Mouse (Mus musculus) embryonic facial prominence, embryonic 15.5 days (tissue): ENCODE measurements at regions not wholly inside any gene's neighbourhood (a gene's known extent, or its start where the extent isn't known, plus 50 kb on each side); places are given as distances from the start of the nearest gene placed in this dataset.

Experiments
- ATAC-seq: fragments of 200-750 bp; cut with Nextera tagmentation; 2 replicates; pipeline ENCODE4 v1.8.0; 2017; ENCODE audit warnings: low read depth, moderate TSS enrichment; ENCODE audit not compliant: insufficient number of reproducible peaks, low FRiP score, low TSS enrichment
- H3K27ac ChIP-seq: fragments of 300-500 bp; sonication (generic); replicated peaks from 2 replicates; pipeline ENCODE4 v1.5.1; 2015; ENCODE audit warnings: mild to moderate bottlenecking, inconsistent platforms
- H3K27me3 ChIP-seq: fragments of 300-500 bp; sonication (generic); 2 replicates; pipeline ENCODE4 v1.6.1; 2015; ENCODE audit warnings: inconsistent platforms
- H3K36me3 ChIP-seq: fragments of 300-500 bp; sonication (generic); 2 replicates; pipeline ENCODE4 v1.6.1; 2015; ENCODE audit warnings: mild to moderate bottlenecking, inconsistent platforms
- H3K4me1 ChIP-seq: fragments of 300-500 bp; sonication (generic); 2 replicates; pipeline ENCODE4 v1.6.1; 2015; ENCODE audit warnings: inconsistent platforms
- H3K4me2 ChIP-seq: fragments of 300-500 bp; sonication (generic); replicated peaks from 2 replicates; pipeline ENCODE4 v1.6.1; 2015; ENCODE audit warnings: mild to moderate bottlenecking, inconsistent platforms
- H3K4me3 ChIP-seq: fragments of 300-500 bp; sonication (generic); replicated peaks from 2 replicates; pipeline ENCODE4 v1.5.1; 2015; ENCODE audit warnings: mild to moderate bottlenecking, inconsistent platforms
- H3K9ac ChIP-seq: fragments of 300-500 bp; sonication (generic); 2 replicates; pipeline ENCODE4 v1.6.1; 2015; ENCODE audit warnings: inconsistent platforms
- H3K9me3 ChIP-seq: fragments of 300-500 bp; sonication (generic); replicated peaks from 2 replicates; pipeline ENCODE4 v1.6.1; 2016; ENCODE audit warnings: inconsistent platforms
- WGBS: fragments of 180-500 bp; shearing (Covaris S2); methylation state at CpG from one replicate; pipeline ENCODE4 v1.1.7; 2015; 5-methylcytosine and 5-hydroxymethylcytosine counted together

DNA sequence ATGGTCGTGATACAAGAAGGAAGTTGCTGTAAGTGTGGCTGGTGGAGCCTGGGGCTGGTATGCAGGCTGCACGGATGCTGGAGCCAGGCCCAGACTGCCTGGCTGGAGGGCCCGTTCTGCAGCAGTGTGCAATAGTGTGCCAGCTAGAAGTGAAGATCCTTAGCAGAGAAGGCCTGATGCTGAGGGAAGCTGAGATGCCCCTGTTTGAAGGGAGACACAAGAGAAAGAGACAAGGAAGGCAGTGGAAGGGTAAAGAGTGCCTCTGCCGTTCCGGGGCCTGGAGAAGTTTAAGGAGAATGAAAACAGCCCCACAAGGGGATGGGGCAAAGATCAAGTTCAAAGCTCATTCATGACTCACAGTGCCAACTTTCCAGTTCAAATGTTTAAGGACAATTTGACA, 354.7 kb upstream of the Mki67 start:
- H3K4me3 ChIP-seq: no peak overlapping the region
- no peaks in the 10 kb centered on the region for H3K9me3 ChIP-seq
- WGBS: 52% methylated on average over 5 of the region's 5 CpGs
- no peak overlapping the region for H3K4me2 ChIP-seq
- no peak for ATAC-seq
- H3K27me3 ChIP-seq: peaks cover 6% of the 10 kb centered on the region; the same call in 1 of the 2 replicates
- H3K9ac ChIP-seq: no peak overlapping the region
- peaks cover 9% of the 10 kb centered on the region; the same call in 1 of the 2 replicates for H3K4me1 ChIP-seq
- H3K36me3 ChIP-seq: no peaks in the 10 kb centered on the region
- no peak overlapping the region for H3K27ac ChIP-seq

DNA sequence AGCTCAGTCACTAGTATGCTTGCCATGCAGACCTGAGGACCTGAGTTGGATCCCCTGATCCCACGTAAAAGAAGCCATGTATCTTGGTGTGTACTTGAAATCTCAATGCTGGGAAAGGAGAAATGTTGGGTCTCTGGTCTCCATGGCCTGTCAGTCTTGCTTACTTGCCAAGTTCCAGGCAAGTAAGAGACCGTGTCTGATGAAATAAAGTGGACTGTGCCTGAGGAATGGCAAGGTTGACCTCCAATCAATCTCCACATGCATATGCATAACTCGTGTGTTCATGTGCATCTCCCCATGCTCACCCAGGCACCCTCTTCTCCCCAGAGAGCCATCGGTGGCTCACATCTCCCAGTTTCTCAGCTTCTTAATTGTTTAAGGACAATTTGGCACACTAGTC, 355.2 kb upstream of the Mki67 start:
- no peak for ATAC-seq
- peaks cover 9% of the 10 kb centered on the region; the same call in 1 of the 2 replicates for H3K27me3 ChIP-seq

DNA sequence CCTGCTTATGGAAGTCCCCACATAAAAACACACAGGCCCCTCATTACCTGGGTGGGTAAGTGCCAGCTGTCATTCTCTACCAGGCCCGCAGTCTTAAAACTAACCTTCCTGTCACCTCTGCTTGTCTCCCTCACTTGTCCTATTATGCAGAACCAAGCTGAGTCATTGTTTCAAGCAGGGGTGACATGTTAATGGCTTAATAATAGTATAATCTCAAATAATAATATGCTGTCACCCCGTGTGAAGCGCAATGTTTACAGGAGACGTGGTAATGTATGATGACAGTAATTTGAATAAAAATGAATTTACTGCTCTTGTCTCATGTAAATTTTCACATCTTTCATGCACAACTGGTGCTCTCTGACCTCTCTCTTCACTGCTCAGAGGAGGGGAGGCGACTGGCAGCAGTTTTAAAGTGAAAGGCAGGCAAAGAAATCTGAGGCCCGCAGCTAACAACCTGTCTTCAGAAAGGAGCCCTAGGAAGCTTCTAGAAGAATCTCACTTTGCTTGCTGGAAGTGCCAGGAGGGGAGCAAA, 357.2 kb upstream of the Mki67 start:
- no peaks in the 10 kb centered on the region for H3K36me3 ChIP-seq
- H3K4me3 ChIP-seq: no peak overlapping the region
- ATAC-seq: no peak
- H3K4me1 ChIP-seq: peaks cover 8% of the 10 kb centered on the region; the same call in 1 of the 2 replicates
- H3K27me3 ChIP-seq: peaks cover 10% of the 10 kb centered on the region; the same call in 1 of the 2 replicates
- H3K9ac ChIP-seq: no peak overlapping the region
- H3K4me2 ChIP-seq: no peak overlapping the region
- WGBS: 80% methylated on average over 6 of the region's 6 CpGs
- H3K27ac ChIP-seq: no peak overlapping the region
- H3K9me3 ChIP-seq: no peaks in the 10 kb centered on the region

More for the DNA sequence above, 355.2 kb upstream of the Mki67 start:
- no peak overlapping the region for H3K4me2 ChIP-seq
- peaks cover 8% of the 10 kb centered on the region; the same call in 1 of the 2 replicates for H3K4me1 ChIP-seq
- H3K9ac ChIP-seq: no peak overlapping the region
- H3K9me3 ChIP-seq: no peaks in the 10 kb centered on the region
- H3K36me3 ChIP-seq: no peaks in the 10 kb centered on the region
- 82% methylated on average over 4 of the region's 4 CpGs for WGBS
- H3K27ac ChIP-seq: no peak overlapping the region
- no peak overlapping the region for H3K4me3 ChIP-seq

DNA sequence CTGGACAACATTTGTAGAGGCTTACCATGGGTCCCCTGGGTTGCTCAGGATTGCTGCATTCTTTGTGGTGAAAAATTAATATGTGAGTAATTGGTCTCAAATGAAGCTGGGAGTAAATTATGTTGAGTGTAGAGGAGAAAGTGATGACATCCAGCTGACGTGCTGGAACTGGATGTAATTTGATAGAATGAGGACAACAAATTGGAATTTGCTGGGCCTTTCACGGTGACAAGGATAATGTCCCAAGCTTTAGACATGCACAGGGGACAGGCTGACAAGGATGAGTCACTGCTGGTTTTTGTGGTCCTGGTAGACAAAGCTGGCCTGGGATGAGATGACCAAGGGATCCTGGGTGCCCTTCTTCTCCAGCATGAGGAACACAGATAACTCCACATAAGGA, 357.9 kb upstream of the Mki67 start:
- no peak overlapping the region for H3K4me2 ChIP-seq
- H3K36me3 ChIP-seq: no peaks in the 10 kb centered on the region
- H3K4me1 ChIP-seq: peaks cover 8% of the 10 kb centered on the region; the same call in 1 of the 2 replicates
- ATAC-seq: no peak
- WGBS: 35% methylated on average over 2 of the region's 2 CpGs
- peaks cover 10% of the 10 kb centered on the region; the same call in 1 of the 2 replicates for H3K27me3 ChIP-seq
- H3K9me3 ChIP-seq: no peaks in the 10 kb centered on the region
- H3K9ac ChIP-seq: no peak overlapping the region
- H3K4me3 ChIP-seq: no peak overlapping the region
- no peak overlapping the region for H3K27ac ChIP-seq

DNA sequence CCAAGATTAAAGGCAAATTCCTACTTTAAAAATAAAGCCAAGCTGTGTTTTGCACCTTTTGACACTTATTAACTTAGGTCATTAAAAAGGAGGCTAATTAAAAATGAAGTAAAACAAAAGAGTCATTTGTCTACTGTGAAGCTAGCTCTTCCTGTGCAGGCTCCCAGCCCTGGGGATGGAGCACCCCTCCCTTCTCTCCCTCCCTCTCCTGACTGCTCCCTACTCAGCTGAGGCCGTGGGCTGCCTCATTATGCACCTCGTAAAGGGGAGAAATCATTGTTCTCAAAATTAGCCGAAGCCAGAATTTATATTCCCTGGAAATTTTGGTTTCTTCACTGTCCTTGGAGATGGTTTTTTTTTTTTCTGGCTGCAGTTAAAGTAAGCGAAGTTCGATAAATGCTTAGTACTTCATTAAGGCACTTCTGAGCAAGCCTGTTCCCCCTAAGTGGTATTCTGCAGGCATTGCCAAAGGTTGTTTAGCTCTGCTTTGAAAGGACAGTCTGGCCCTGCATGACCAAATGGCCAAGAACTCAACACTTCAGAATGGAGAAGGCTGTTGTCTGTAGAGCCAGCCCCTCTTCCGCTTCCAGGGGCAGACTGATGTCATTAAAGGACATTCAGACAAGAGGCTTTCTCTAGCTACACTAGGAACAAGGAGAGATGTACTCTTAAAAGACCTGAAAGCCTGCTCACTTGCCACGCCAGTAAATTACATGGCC, 365.5 kb upstream of the Mki67 start:
- ATAC-seq: no peak
- Histone ChIP-seq H3K4me1 (peaks cover 17% of the 10 kb centered on the region), H3K27ac (no peak overlapping the region), H3K27me3 (peaks cover 6% of the 10 kb centered on the region; the same call in 1 of the 2 replicates), H3K36me3 (no peaks in the 10 kb centered on the region), H3K9me3 (no peaks in the 10 kb centered on the region), H3K4me3 (no peak overlapping the region), H3K9ac (no peak overlapping the region), H3K4me2 (no peak overlapping the region)
- 61% methylated on average over 7 of the region's 7 CpGs for WGBS

DNA sequence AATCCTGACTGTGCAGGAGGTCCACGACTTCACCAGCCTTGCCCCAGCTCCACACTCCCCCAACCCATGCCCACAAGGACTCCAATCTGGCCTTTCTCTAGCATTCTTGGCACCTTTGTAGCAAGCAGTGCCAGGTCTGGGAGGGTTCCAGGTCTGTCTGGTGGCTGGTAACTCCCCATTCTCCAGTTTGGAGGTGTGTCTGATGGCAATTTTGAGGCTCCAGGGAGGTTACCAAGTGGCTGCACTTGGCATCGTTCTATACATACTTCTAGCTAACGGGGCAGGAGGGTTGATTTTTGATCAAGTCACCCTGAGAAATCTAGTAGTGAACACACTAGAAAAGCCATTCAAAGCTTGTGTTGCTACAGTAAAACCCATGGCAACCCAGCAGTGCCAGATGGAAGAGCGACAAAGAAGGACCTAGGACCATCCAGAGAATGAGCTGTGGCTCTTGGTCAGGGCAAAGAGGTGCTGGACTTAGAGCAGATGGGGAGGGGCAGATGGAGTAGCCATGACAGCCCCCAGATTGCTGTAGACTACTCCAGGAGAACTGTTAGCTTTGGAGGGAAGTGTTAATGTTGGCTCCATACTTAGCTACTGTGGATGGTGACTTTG, 366.2 kb upstream of the Mki67 start:
- Histone ChIP-seq H3K9ac (no peak overlapping the region), H3K4me3 (no peak overlapping the region), H3K27ac (no peak overlapping the region), H3K4me1 (peaks cover 17% of the 10 kb centered on the region), H3K4me2 (no peak overlapping the region), H3K9me3 (no peaks in the 10 kb centered on the region), H3K27me3 (peaks cover 8% of the 10 kb centered on the region; the same call in 1 of the 2 replicates), H3K36me3 (no peaks in the 10 kb centered on the region)
- no peak for ATAC-seq
- 83% methylated on average over 4 of the region's 4 CpGs for WGBS

DNA sequence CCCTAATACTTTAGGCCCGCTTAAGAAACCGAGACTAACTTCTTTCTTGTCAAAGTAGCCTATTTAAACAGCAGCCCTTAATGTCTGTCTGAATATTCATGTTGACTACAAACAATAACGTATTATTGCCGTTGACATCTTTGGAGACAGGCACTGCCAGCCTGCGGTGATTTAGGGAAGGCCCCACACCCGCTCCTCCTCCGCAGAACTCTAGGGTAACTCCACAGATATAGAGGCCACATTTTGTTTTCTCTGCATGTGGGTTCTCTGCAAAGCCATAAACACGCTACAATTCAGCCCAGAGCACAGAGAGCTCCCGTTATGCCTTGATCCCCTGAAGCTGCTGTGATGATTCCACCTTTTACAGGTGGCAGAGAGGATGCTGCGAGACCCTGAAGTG, 366.8 kb upstream of the Mki67 start:
- Histone ChIP-seq H3K27ac (no peak overlapping the region), H3K4me2 (no peak overlapping the region), H3K4me3 (no peak overlapping the region), H3K9ac (no peak overlapping the region), H3K4me1 (peaks cover 19% of the 10 kb centered on the region), H3K36me3 (no peaks in the 10 kb centered on the region), H3K9me3 (no peaks in the 10 kb centered on the region), H3K27me3 (peaks cover 12% of the 10 kb centered on the region; the same call in 1 of the 2 replicates)
- WGBS: 59% methylated on average over 10 of the region's 10 CpGs
- no peak for ATAC-seq

DNA sequence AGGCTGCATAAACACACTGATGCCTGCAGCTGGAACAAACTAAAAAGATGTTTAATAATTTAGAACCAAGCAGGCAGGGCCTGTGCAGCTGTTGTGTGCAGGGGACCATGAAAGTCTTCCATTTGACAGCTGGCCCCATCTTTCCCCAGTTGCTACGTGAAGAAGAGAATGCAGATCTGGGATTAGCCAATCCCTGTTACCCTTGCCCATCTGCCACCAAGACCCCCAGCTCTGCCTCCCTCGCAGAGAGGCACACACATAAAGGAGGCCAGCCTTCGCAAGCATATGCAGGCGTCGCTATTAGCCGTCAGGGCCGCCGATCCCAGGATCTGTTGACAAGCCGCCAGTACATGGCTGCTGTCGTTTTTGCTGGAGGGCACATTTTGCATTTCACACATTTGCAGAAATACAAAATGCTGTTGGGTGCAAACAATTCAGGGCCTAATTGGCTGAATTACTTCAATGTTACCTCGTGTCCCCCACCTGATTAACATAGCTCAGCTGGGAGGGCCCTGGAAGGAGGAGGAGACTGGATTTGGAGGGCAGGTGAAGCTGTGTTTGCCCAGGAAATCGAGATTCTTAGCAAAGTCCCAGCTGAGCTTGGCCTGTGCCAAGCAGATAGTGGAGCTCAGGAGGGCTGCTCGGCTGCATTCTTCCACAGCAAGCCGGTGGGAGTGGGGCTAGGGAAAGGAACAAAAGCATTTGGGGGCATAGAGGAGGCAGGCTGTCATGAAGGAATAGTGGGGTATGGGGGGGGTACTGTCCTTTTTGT, 367.6 kb upstream of the Mki67 start:
- Histone ChIP-seq H3K9me3 (no peaks in the 10 kb centered on the region), H3K27me3 (peaks cover 12% of the 10 kb centered on the region; the same call in 1 of the 2 replicates), H3K9ac (no peak overlapping the region), H3K27ac (0 out of 2 replicates have a peak overlapping the region, but pooled peaks have one; percentile 8), H3K4me1 (peaks cover 25% of the 10 kb centered on the region), H3K4me2 (no peak overlapping the region), H3K36me3 (no peaks in the 10 kb centered on the region), H3K4me3 (no peak overlapping the region)
- ATAC-seq: peak; percentile 47; the same call in 1 of the 2 replicates
- 24% methylated on average over 14 of the region's 14 CpGs for WGBS

DNA sequence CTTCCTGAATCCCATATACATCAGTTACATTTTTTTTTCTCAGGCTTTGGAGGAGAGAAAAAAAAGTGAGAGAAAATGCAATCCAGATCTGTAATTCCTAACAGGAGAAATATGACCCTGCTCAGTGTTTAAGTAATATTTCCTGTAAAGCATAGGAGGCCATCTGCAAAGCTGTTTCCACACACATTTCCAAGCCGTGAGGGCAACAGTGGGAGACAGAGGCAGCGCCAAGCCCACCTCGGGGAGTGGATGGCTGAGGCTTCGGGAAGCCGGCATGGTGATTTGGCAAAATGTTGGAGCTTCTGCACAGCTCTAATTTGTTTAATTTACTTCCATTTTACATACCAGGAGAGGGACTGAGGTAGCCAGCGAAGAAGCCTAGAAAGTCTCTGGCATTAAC, 372.6 kb upstream of the Mki67 start:
- WGBS: 34% methylated on average over 6 of the region's 6 CpGs
- 0 out of 2 replicates have a peak overlapping the region, but pooled peaks have one; percentile 0 for H3K4me2 ChIP-seq
- peaks cover 16% of the 10 kb centered on the region for H3K27me3 ChIP-seq
- H3K4me1 ChIP-seq: peaks cover 19% of the 10 kb centered on the region
- no peaks in the 10 kb centered on the region for H3K36me3 ChIP-seq
- no peak overlapping the region for H3K4me3 ChIP-seq
- no peak overlapping the region for H3K9ac ChIP-seq
- H3K9me3 ChIP-seq: no peaks in the 10 kb centered on the region
- H3K27ac ChIP-seq: no peak overlapping the region
- no peak for ATAC-seq

DNA sequence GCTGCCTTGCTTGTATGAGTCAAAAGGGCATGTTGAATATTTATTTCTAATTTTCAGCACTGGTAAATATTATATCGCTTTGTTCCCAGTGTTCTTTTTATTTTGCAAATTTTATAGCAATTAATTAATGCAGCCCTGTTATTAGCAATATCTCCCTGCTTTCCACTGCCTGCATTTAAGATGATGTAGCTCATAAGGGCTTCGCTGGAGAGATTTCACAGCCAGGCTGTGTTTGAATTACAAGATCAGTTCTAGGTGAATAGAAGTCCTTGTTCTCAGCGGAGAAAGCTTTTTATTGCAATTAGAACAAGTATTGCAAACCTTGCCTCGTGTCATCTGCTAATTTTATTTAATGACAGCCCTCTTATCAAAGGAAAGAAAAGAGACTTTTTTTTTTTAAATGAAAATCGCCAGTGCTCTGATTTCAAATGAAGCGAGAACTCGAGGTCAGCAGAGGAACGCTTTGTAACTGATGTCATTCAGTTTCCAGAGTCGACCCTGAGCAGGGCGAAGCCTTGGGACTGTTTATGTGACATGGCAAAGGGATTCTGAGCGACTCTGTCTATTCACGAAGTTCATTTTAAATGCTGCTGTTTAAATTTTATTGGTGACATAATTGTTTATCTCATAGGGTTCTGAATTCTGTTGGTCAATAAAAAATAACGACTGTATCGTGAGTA, 378.7 kb upstream of the Mki67 start:
- no peak overlapping the region for H3K27ac ChIP-seq
- H3K36me3 ChIP-seq: no peaks in the 10 kb centered on the region
- 45% methylated on average over 14 of the region's 14 CpGs for WGBS
- no peak for ATAC-seq
- no peak overlapping the region for H3K4me2 ChIP-seq
- H3K4me3 ChIP-seq: no peak overlapping the region
- H3K27me3 ChIP-seq: peaks cover 4% of the 10 kb centered on the region; the same call in 1 of the 2 replicates
- 0 out of 2 replicates have a peak, but pooled peaks cover 3% of the 10 kb centered on the region for H3K4me1 ChIP-seq
- H3K9ac ChIP-seq: no peak overlapping the region
- H3K9me3 ChIP-seq: no peaks in the 10 kb centered on the region
